ENCODE assay signal across 10 mouse cellular contexts in genomic region chr17:17749371-17749770, GRCm38 (mm10). TPM values are rescaled to one million over a fixed set of nuclear protein-coding genes. Genes with fewer than 3 reads are reported as not detected.
DNase-seq lines count a peak whose midpoint lies in the region; ATAC-seq and TF ChIP-seq lines count a peak whose summit lies in the region.
"Not testable (repeated sequence)": the region's sequence is repeated elsewhere in the genome, so short reads cannot be mapped to it uniquely, and the experiment has no call there.
"Had no signal": no experiment of that assay in that cellular context is flagged by ENCODE, and none has a peak within 500 bp of the region (broad histone marks: within the 10 kb centered on the region; RNA-seq: fewer than 3 reads in every experiment).

No protein-coding gene starts in this region.

- not testable (repeated sequence) for H3K4me2 ChIP-seq in forebrain, embryonic 14.5 days (ENCODE audit: low read length); liver, postnatal 0 days (ENCODE audit: low read depth, low read length)

- ATAC-seq in forebrain, embryonic 14.5 days; liver, postnatal 0 days: not testable (repeated sequence)

- WGBS in forebrain, embryonic 14.5 days: 10% methylated on average over 4 of the region's 4 CpGs
- WGBS in liver, postnatal 0 days (ENCODE audit: insufficient replicate concordance): 8% methylated on average over 4 of the region's 4 CpGs

- not testable (repeated sequence) for H3K27ac ChIP-seq in forebrain, embryonic 14.5 days (ENCODE audit: low read depth, low read length); liver, postnatal 0 days (ENCODE audit: low read depth)

- not testable (repeated sequence) for H3K9ac ChIP-seq in forebrain, embryonic 14.5 days (ENCODE audit: low read length); liver, postnatal 0 days (replicated peaks)

- H3K9me3 ChIP-seq in forebrain, embryonic 14.5 days (replicated peaks; ENCODE audit: control insufficient read depth, low read length); liver, postnatal 0 days (ENCODE audit: low read length): not testable (repeated sequence)

- peak; percentile 67 for DNase-seq in MN1 (ENCODE audit: low spot score)
- DNase-seq in cerebellum, adult 11-12 months: peak; percentile 30
- DNase-seq in forebrain, embryonic 14.5 days (ENCODE audit: low spot score): peak; percentile 76
- DNase-seq in heart, postnatal 36 days: peak; percentile 25 to 31
- DNase-seq in layer of hippocampus, adult 18-20 months (ENCODE audit: low spot score in 2 of 2): peak; percentile 37 to 83
- peak; percentile 36 for DNase-seq in liver, postnatal 0 days
- DNase-seq in ovary, postnatal 36 days (ENCODE audit: low spot score): peak; percentile 28
- peak; percentile 18 to 19 for DNase-seq in thymus, postnatal 36 days

- H3K4me1 ChIP-seq in forebrain, embryonic 14.5 days (ENCODE audit: control insufficient read depth, insufficient read depth, low read length); liver, postnatal 0 days (ENCODE audit: insufficient read depth): not testable (repeated sequence)

- intact Hi-C loops in heart, postnatal 36 days (cut with DNase I): loop anchor here (2.0 kb wide), 1 partner anchor 355 kb away; no protein-coding TSS in a partner anchor

- not testable (repeated sequence) for H3K4me3 ChIP-seq in forebrain, embryonic 14.5 days (ENCODE audit: low read depth, low read length); liver, postnatal 0 days (ENCODE audit: low read depth, low read length)

- not testable (repeated sequence) for H3K27me3 ChIP-seq in forebrain, embryonic 14.5 days (replicated peaks; ENCODE audit: control insufficient read depth, insufficient read depth, low read length); liver, postnatal 0 days (ENCODE audit: insufficient read depth, low read length)

- TF ChIP-seq EP300 in liver, postnatal 0 days (IDR thresholded peaks at IDR 0.05; ENCODE audit: low read depth): not testable (repeated sequence)

- not testable (repeated sequence) for H3K36me3 ChIP-seq in forebrain, embryonic 14.5 days (ENCODE audit: control insufficient read depth, insufficient read depth, low read length); liver, postnatal 0 days (replicated peaks; ENCODE audit: insufficient read depth, low read length)

- TF ChIP-seq CTCF in liver, postnatal 0 days (IDR thresholded peaks at IDR 0.05; ENCODE audit: low read depth): peak; percentile 69

RNA-seq across cellular contexts. Expression of gene Vmn2r90, which starts 45.8 kb away (rescaled TPM):
- polyA plus RNA-seq in forebrain, embryonic 14.5 days (2014; fragmentation: Nextera tagmentation; extraction: Ambion mirVana): not detected in 2 replicates
- total RNA-seq in heart, postnatal 36 days (2021): not detected
- not detected for total RNA-seq in layer of hippocampus, adult 18-20 months (2021)
- not detected in 2 replicates for polyA plus RNA-seq in liver, postnatal 0 days (2015; fragmentation: Nextera tagmentation; extraction: Ambion mirVana)
- polyA plus RNA-seq: large intestine, adult 2 months; neural tube, embryonic 15.5 days had no signal

Comparison
In these comparisons a context has a peak if more than half of its experiments do, and no peak if none do; other contexts are left out.
1. DNase-seq: peak in every context shown above with its lines; median percentile 76 in forebrain, embryonic 14.5 days; 67 in MN1; 60 in layer of hippocampus, adult 18-20 months; 36 in liver, postnatal 0 days; 30 in cerebellum, adult 11-12 months; 28 in heart, postnatal 36 days; 28 in ovary, postnatal 36 days; 18 in thymus, postnatal 36 days.